Mouse (Mus musculus): ENCODE results near the gene Atxn10.

DNA sequence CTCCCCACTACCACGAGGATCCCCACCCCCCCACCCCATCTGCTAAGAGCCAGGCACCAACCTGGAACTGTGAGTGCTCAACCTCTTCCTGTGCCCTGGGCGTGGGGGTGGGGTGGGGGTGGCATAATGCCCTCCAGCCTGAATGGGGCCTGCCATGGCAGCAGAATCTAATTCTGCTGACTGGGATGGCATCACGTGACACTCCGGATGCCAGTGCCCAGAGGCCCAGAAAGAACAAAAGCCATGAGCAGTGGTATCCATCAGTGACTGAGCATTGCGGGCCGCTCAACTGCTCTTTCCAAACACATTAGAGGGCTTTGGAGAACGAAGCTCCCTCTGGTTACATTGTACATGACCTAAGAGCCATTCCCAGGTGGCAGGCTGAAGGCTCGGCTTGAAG is 167.1 kb downstream of the Atxn10 start, which contains the start of gene 7530416G11Rik:
- no peak for TF ChIP-seq CTCF (IDR thresholded peaks at IDR 0.05; ENCODE audit: control insufficient read depth, insufficient read depth, low read length)
- no peak for TF ChIP-seq POLR2A (IDR thresholded peaks at IDR 0.05; ENCODE audit: borderline replicate concordance, control insufficient read depth, low read depth, low read length)

All from bone marrow, adult 2 months (tissue).